Mouse (Mus musculus) 416B (cell line): ENCODE measurements around the gene Ern1.
"Not testable (repeated sequence)": the region's sequence is repeated elsewhere in the genome, so short reads cannot be mapped to it uniquely, and the experiment has no call there.

ENCODE experiments used
- DNase-seq: peaks from one replicate; pipeline ENCODE4 v3.0.0; 2011; ENCODE audit warnings: low read depth

Gene Ern1

GRCm38 (mm10) chr11:106502631-106503424 lies 15.2 kb upstream of the Ern1 start:
- DNase-seq, result peak; percentile 49

DNA sequence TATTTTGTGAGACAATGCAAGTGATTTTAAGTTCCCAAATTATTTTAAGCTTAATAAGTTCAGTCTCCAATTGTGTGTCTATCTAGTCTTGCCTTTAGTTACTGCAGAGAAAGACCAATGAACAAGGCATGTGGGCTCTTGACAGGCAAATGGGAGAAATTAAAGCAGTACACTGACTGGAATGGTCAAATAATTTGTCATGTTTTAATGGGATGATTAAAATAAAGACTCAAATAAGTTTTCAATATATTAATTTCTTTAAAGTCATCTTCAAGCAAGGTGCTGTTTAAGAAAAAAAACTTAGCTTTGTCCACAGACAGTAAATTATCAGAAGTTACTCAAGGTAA lies 14.5 kb upstream of the Ern1 start:
- peak; percentile 57 for DNase-seq

DNA sequence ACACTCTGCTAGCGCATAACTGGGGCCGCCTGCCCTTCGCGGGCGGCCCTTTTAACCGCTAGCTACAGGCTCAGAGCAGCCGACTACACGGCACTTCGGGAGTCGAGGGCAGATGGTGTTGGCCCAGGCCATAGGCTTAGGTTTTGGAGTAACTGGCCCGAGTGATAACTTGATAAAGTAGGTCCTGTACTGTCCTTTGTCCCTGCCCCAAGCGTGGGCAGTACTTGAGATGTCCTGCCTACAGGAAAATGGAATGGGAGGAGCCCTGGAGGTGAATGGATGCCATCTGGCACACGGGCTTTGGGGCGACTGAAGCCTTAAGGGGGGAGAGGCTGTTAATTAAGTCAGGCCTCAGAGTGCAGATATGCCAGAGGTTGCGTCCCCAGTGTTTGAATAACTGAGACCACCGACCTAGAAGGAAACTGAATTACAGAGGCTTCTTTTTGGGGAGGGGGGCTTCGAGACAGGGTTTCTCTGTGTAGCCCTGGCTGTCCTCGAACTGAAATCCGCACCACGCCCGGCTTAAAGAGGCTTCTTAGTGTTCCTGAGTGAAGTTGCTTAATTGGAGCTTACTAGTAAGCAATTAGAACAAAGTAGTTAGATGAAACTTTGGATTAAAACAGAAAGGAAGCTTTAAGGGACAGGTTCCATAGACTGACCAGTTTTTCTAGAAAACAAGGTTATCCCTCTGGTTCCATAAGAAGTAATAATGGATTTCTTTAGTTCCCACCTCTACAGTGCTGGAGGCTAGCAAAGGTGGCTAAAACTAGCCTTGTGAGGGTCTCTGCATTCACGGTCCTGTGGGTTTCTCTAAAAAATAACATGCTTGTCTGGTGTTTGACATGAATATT lies 13.9 kb upstream of the Ern1 start:
- peak; percentile 87 for DNase-seq

GRCm38 (mm10) chr11:106500393-106501307 lies 13.0 kb upstream of the Ern1 start:
- peak; percentile 100 for DNase-seq

GRCm38 (mm10) chr11:106498739-106499379 lies 11.2 kb upstream of the Ern1 start:
- DNase-seq, result no peak

DNA sequence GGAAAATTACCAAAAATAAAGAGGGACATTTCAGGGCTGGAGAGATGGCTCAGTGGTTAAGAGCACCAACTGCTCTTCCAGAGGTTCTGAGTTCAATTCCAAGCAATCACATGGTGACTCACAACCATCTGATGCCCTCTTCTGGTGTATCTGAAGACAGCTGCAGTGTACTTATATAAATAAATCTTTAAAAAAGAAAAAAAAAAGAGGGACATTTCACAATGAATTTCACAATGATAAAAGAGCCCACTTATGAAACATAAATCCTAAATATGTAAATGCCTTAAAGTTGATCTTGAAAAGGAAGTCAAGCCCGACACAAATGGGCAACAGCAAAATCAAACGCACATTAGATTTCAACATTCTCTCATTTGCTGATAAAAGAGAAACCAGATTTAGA lies 10.3 kb upstream of the Ern1 start:
- DNase-seq, result peak; percentile 70

DNA sequence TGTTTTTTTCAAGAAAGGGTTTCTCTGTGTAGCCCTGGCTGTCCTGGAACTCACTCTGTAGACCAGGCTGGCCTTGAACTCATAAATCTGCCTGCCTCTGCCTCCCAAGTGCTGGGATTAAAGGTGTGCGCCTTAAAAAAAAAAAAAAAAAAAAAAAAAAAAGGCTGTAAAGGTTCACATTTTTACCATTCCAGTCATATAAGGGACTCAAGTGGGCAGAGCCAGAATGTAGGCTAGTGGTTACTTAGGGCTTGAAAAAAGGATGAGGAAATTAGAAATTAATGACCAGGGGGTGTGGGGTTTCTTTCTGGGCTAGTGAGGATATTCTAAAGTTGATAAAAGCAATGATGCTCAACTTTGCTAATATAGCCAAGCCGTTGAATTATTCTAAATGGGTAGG lies 9.4 kb upstream of the Ern1 start:
- not testable (repeated sequence) for DNase-seq

DNA sequence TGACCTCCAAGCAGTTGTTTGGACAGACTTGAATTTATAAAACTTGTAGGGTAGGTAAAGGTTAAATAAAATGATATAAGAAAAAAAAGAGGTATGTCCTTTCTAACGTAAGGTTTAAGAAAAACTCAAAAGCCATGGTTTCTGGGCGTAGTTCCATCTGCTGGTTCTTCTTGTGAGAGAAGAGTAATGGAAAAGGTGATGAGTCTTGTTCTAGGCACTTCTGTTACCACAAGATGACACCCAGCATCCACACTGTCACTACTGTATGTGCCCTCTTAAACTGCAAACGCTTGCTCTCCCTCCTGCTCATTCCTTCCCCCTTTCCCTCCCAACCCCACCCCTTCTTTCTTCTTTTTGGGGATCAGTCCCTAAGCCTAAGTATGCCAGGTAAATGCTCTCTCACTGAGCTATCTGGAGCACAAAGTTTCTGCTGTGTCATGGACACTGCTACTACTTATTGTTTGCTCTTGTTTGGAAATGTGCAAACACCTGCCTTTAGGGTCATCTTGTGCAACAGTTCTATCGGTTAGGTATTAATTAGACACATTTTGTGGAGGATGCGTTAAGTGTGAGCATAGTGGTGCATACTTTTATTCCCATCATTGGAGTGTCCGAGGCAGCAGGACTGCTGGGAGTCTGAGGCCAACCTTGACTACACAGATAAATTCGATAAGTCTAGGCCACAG lies 5.5 kb upstream of the Ern1 start:
- DNase-seq, result no peak

DNA sequence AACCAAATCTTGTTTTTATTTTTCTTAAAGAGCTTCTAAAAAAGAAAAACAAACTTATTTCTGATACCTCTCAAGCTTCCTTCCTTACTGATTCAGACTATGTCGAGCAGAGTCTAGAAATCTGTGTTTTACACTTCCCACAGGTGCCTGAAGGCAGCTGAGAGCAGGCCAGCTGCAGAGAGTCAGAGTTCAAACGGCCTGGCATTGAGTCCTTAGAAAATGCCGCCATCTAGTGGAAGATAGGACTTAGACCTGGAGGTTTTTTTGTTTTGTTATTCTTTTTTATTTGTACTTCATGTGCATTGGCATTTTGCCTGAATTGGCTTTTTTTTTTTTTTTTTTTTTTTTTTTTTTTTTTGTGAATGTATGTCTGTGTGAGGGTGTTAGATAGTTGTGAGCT lies 3.7 kb upstream of the Ern1 start:
- DNase-seq, result peak; percentile 92

DNA sequence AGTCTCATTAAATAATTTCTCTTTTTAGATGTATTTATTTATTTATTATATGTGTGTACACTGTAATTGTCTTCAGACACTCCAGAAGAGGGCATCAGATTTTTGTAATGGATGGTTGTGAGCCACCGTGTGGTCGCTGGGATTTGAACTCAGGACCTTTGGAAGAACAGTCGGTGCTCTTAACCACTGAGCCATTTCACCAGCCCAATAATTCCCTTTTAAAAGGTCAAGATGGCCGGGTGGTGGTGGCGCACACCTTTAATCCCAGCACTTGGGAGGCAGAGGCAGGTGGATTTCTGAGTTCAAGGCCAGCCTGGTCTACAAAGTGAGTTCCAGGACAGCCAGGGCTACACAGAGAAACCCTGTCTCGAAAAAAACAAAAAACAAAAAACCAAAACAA lies 2.9 kb upstream of the Ern1 start:
- DNase-seq, result not testable (repeated sequence)

DNA sequence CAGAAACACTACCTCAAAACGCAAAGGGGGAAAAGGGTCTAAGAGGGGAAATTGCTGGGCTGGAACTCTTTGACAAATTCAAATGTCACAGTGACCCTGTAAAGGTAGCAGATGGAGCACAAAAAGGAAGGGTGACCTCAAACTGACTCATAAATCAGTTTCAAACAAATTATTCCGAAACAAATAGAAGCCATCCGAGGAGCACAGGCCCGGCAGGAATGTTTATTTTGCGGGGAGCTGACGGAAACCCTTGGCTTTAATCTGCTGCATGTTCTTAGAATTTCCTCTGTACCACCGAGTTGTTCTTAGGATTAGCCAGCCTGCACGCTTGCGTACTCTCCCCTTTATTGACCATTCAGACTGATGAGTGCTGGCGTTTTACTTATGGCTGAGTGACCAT lies 2.4 kb upstream of the Ern1 start:
- DNase-seq, result no peak

DNA sequence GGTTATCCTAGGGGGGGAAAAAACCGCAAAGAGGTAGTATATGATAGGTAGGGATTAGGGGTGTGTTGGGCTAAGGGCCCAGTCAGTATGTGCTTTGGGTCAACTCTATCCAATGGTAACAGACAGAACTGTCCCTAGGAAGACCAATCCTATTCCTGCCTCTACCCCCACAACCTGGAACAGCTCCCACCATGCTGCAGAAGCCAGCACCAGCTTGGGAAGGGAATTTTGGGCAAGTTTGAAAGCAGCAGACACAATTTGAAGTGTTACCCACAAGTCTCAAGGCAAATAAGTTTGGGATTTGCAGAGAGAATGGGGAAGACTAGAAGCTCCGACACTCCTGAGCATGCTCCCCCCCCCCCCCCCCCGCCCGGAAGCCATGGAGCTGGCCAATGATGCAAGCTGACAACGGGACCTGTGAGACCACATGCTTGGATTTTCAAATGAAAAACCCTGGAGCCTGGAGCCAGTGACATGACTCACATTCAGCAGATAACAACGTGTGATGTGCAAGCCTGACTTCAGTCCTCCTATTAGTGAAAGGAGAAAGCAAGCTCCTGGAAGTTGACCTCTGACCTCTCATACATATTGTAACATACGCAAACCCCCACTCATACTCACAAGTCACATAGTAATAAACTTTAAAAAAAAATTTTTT lies 1.5 kb upstream of the Ern1 start:
- no peak for DNase-seq

GRCm38 (mm10) chr11:106488126-106488561 lies 492 bp upstream of the Ern1 start:
- no peak for DNase-seq

GRCm38 (mm10) chr11:106486866-106487732 lies 553 bp downstream of the Ern1 start:
- peak; percentile 53 for DNase-seq

DNA sequence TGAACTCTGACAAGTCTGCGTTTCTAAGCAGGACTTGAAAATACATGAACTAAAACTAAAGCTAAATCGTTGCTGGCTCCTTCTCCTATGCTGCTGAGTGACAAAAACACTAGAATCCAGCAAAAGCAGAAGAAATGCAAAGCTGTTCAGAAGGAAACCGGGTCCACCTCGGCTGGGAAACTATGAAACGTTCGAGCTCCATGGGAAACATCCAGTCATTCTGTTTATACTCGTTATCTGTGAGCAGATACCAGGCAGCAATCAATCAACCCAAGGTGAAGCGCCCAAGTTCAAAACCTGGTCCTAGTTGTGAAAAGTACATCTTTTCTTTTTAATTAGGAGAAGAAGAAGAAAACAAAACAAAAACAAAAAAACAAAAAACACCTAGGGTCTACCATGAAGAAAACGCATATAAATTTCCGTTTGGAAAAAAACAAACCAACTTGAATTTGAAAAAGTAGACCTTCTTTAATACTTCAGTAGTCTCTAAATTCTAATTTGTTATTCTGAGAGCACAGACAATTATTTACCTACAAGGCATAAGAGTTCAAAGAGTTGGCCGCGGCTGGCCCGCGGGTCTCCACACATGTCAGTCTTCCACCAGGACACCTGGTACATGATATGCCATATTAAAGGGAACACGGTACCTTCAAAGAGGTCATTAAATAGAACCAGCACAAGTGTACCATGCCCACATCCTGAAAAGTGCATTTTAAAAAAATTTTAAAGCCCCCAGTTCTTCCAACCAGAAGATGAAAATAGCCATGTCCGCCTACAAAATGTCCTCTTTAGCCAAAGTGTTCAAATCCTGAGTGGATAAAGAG lies 1.4 kb downstream of the Ern1 start:
- DNase-seq, result peak; percentile 51

DNA sequence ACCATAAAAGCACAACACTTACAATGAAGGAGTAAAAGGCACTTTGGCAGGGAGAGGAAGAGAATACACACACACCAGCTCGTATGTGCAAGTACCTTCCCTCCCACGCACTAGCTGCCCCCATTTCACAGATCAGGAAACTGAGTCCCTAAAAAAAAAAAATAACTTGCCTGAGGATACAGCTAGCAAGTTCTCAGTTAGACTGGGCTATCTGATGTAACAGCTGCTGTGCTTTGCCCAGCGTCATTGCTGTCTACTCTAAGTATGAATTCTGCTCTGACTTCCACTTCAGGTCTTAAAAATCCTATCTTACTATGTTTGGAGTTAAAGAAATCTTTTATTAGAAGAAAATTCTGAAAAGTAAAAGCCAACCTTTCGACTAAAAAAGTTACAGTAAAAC lies 2.0 kb downstream of the Ern1 start:
- DNase-seq, result peak; percentile 58

DNA sequence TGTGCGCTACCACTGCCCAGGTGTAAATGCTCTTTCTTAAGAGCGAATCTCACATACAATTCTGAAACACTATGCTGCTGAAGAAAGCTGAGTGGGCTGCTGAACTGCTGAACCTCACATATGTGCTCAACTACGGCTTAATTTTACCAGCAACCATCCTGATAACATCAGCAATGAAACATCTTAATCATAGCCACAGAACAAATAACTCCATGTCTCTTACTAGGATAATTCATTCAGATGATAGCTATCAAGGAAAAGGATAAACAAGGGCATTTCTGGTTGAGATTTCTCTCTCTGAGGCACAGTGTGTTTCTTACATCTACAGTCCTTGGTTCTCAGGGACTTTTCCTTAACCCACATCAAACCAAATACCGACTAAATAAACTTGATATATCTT lies 2.8 kb downstream of the Ern1 start:
- DNase-seq, result peak; percentile 58

DNA sequence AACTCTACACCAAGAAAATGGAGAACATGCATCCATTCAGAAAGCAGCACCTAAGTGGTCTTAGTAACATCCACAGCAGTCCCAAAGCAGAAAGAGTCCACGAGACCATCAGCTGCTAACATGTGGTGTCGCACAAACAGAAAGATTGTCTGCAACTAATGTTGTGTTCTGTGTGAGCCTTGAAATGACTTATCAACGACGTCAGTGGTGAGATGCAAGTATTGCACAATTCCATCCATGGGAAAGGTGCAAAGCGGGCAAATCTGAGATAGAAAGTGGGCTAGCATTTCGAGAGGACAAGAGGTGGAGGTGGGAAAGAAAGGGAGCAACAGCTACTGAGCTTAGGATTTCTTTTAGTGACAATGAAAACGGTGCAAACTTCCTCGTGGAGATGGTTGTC lies 4.8 kb downstream of the Ern1 start:
- no peak for DNase-seq

DNA sequence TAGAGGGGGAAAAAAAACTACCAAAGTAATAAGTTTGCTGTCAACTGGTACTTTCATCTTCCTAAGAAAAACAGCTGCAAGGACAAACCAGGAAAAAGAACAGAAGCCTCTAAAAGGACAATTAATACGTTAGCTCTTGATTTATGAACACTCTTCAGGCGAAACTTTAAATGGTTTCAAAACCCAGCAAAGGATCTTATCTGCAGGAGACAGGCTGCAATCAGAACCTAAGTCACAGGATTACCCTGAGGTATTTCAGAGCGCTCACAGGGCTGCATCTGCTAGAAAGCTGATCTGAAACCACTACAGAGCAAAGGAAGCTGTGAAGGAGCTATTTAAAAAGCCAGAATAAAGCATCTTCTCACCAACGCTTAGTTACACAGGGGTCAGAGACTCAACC lies 6.0 kb downstream of the Ern1 start:
- DNase-seq, result peak; percentile 89
